Mouse (Mus musculus) R1 (cell line): Measurements from ENCODE around the gene Lbhd2.
A peak's percentile ranks its signal among the peaks of the same experiment; 100 is the strongest.

ENCODE experiments used
- DNase-seq: peaks from one replicate; pipeline ENCODE4 v3.0.0-alpha.2; 2018; ENCODE audit warnings: low read depth, low spot score

The Lbhd2 gene

DNA sequence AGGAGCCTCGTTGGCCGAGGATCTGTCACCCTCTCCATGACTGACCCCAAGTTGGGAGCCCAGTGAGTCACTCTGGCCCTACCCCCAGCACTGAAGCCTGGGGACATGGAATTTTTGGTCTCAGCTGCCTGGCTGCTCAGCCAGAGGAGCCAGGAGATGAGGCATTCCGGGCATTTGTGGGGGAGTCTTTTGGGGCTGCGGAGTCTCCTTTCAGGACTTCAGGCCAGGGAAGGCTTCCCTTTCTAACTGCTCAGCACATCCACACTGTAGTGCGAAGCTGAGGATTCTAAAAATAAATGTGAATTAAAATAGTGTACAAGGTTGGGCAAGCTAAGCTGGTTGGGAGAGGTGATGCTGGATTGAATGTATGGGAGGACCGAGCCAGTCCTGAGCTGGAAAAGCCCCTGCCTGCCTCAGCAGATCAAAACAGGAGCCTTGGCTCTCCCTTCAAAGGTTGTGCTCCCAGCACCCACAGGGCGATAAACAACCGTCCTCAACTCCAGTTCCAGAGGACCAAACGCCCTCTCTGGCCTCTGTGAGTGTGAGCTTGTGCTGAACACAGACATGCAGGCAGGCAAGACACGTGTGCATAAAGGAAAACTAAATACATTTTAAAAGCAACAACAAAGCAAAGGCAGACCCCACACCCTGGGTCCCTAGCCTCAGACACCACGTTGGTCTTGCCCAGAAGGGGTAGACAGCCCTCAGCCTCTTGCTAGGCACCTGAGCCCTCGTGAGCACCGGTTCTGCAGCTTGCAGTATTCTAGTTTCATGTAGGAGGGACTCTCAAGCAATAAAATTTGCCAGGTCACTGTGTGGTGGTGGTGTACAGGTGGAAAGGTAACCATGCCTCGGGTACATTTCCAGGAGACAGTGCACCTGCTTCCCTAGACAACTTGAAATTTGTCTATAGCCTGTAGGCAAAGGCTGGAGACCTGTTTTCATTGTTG is 24.5 kb downstream of the Lbhd2 start:
- DNase-seq: no peak

DNA sequence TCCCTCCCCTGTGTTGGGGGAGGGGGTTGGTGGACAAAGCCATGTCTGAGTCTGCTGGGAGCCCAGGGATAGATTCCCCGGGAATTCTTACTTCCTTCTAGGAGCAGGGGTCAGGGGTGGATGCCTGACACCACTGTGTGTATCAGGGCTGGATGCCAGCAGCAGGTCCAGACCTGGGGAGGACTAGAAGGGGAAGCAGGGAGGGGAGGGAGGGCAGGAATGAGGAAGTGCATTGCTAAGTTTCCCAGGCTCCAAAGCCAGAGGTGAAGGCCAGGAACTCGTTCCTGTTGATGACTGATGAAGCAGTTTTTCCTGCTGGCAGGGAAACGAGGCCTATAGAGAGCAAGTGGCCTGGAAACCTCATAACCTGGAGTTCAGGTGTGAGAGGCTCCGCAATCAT is 25.5 kb downstream of the Lbhd2 start:
- DNase-seq: no peak

GRCm38 (mm10) chr12:111432751-111433331 is 26.2 kb downstream of the Lbhd2 start:
- DNase-seq: peak; percentile 54

DNA sequence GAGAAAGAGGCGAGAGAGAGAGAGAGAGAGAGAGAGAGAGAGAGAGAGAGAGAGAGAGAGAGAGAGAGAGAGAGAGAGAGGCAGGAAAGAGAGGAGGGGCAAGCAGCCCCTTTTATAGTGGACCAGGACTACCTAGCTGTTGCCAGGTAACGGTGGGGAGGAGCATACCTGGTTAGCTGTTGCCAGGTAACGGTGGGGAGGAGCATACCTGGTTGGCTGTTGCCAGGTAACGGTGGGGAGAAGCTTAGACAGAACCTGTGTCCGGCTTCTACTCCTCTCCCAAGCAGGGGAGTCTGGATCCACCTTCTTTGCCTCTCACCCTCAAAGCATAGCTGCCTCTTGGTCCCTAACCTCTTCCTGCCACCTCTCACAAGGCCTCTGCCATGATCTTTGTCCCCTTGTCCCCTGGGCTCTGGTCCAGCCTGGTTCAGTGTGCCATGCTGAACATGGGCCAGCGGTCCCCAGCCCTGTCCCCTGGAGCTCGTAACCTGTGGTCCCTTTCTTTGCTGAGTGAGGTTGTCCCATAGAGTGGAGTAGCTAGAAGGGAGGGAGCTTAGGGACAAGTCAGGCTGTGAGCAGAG is 27.6 kb downstream of the Lbhd2 start:
- peak; percentile 87 for DNase-seq

GRCm38 (mm10) chr12:111434745-111435327 is 28.2 kb downstream of the Lbhd2 start:
- no peak for DNase-seq

DNA sequence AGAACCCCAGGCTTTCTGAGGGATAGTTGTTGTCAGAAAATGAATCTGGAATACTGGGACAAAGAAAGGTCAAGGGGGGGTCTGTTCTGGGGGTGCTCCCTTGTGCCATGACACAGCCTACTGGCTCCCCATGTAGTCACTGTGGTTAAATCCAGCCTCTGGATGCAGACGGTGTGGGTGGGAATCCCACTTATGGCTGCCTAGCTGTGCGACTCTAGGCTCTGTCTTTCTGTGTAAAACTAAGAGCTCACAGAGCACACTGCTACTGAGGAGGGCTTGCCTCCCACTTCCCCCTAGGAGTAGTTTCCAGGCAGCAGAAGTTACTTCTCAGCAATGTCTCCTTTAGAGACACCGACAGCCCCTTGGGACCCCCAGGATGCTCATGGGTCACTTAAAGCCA is 29.6 kb downstream of the Lbhd2 start:
- no peak for DNase-seq

GRCm38 (mm10) chr12:111436640-111437039 is 30.0 kb downstream of the Lbhd2 start:
- DNase-seq: no peak

- DNase-seq: peak; percentile 27
These were observed 30.8 kb downstream of the Lbhd2 start for GRCm38 (mm10) chr12:111437222-111437900.

DNA sequence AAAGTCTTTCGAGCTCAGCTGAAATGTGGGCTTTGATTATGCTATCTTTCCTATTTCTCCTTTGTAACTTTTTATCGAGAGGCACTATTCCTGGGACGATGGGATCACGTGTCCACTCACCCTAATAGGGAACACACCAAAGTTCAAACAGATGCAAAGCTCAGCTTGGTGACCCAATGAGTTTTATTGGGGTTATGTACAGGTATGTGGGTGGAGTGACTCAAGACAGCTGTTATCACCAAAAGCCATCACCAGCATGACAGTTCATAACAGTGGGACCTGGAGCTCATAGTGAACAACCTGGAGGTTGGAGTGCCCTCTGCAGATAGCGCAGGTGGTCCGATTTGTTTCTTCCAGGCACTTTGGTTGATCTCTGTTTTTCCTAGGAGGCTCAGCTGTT is 32.2 kb downstream of the Lbhd2 start:
- DNase-seq: no peak

DNA sequence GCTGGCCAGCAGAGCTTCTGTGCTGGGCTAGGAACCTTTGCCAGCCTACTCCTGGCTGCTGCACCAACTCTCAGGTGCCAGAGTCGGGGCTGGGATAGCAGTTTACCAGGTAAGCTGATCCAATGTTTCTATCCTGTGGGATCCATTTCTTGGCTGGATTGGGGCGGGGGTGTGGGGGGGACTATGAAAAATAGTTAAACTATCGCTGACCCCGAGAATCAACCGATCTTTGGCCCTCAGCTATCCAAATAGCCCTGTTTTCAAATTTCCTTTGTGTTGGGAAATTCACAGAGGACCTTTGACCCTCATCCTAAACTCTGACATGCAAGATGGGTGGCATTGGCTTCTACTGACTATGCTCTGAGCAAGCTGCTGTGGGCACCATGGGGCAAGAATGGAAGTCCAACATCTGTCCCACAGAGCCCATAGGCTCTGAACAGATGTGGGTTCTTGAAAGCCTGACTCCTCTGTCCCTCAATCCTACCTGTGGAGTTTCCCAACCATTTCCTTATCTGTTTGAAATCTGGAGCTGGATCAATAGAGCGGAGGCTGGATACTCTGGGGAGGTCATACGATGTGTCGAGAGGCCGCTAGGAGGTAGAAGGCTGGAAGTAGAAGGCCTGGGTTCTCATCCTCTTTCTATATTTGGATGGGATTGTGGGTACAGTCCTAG is 34.2 kb downstream of the Lbhd2 start:
- no peak for DNase-seq

DNA sequence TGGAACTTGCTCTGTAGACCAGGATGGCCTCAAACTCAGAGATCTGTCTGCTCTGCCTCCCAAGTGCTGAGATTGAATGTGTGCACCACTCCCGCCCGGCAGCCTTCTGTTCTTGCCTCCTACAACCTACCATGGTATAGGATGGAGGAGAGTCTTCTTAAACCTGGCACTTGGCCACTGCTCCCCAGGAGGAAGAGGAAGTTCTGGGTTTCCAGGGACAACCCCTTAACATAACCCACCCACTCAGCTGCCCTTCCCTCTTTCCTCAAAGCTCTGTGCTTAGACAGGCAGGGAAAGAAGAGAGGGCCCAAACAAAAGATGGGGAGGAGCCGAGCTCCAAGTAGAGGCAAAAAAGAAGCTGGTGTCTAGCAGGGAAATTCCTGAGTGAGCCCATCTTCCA is 34.9 kb downstream of the Lbhd2 start:
- DNase-seq: peak; percentile 51

GRCm38 (mm10) chr12:111442309-111443010 is 35.9 kb downstream of the Lbhd2 start, which contains the start of gene Tnfaip2:
Gene Tnfaip2 (plus strand): TSS chr12:111442469.
- DNase-seq: peak; percentile 72

DNA sequence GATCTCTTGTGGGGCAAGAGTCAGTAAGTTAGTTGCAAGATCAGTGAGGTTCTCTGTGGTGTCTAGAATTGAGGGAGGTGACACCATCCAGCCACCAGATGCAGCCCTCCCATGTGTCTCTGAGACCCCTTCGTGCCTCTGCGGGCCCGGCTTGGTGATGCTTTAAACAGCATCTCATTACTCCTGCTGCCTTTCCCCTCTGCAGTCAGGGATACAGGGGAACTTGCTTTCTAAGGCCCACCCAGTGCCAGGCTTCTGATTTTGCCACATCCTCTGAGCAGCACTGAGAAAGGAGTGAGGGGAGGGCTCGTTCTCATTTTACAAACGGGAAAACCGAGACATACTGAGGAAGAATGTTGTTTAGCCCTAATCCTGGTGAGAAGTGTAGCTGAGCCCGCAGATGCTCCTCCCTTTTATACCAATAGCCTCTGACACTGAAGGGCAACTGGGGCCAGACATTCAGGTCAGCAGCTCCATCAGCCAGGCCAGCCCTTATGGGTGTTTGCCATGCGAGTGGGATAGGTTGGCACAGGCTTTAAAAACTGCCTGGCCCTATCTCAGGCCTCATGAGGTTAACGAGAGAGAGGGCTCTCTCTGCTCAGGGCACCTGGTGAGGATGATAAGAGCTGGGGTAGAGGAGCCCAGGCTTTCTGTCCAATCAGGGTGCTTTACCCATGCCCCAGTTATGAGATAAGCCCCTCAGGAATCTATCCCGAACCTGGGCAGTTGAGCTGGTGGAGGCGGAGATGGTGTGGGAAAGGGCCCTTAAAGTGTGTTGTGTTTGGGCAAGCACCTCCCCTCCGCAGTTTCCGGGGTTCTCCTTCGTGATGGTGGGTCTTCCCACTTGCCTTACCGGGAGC is 36.6 kb downstream of the Lbhd2 start:
- DNase-seq: no peak

DNA sequence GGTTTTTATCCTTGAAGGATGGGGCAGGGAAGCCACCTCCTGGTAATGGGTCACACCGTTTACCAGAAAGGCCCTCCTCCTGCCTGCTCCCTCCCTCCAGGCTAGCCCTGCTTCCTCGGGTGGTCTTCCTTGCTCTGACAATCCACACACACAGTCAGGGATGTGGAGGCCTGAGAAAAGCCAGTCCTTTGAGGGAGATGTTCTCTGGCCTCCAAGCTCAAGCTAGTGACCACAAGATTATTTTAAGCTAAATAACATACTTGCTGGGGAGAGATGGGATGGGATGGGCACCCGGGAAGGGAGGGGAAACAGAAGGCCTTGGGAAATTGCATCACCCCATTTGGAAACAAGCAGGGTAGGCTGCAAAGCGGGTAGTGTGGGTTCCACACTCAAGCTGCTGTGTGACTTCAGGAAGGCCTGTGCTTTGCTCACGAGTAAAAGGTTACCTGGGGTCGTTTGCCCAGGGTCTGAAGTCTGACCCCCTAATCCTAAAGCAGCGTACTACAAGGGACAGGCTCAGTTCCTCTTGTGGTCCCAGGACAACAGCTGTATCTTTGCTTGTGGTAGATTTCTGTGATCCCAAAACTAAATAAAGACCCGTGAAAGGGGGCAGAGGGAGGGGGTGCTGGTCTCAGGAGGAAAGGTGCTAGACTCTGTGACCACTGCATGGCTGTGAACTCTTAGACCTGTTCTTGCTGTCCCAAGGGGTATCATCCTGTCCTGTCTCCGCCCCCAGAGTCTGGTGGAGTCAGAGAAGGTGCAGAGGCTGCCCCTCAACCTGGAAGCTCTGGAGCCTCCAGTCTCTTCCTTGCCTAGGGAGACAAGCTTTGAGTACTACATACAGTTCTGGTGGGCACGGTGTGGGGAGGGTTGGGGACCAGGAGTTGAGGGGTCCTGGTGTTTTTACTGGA is 37.6 kb downstream of the Lbhd2 start:
- DNase-seq: no peak

DNA sequence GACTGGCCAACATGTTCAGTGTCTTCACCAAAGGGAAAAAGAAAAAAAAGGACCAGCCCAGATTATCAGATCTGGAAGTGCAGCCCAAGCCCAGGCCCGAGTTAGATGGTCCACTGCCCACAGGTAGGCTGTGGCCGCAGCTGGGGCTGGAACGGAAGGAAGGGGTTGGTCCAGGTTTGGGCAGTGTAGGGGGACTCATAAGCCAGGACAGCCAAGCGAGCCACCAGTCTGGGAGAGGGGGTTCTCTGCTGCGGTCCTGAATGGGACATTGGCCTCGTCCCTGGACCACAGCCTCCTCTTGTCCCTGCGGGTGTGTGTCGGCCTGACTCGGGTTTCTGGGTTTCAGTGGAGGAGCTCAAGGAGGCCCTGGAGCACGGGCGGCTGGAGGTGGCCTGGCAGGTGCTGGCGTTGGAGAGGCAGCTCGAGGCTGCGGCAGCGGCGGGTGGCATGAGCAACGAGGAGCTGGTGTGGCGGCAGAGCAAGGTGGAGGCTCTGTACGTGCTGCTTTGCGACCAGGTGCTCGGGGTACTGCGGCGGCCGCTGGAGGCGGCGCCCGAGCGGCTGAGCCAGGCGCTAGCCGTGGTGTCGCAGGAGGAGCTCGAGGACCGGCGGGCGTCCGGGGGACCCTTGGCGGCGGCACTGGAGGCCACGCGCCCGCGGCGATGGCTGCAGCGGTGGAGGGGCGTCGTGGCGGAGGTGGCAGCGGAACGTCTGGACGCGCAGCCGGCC is 38.7 kb downstream of the Lbhd2 start:
- DNase-seq: no peak

DNA sequence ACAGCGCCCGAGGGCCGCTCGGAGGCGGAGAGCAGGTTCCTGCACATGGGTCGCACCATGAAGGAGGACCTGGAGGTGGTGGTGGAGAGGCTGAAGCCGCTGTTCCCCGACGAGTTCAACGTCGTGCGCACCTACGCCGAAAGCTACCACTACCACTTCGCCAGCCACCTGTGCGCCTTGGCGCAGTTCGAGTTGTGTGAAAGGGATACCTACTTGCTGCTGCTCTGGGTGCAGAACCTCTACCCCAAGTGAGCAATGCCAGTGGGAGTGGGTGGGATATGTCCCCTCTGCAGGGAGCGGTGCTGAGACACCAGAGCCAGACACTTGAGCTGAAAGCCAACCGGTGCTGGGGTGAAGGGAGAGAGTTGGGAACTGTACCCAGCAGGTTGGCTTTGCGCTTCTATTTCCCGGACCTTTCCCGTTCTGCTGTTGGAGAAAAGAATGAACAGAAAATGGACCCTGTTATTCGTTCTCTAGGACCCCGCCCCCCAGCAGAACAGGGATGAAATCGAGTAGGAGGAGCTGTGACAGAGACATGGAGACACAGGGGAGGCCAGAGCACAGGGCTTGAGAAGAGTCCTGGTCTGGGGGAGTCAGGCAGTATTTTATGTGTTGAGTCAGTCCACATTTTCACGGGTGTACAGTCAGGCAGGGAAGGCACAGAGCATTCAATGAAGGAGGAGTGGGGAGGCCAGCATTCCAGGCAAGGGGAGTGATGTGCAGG is 39.4 kb downstream of the Lbhd2 start:
- peak; percentile 27 for DNase-seq

DNA sequence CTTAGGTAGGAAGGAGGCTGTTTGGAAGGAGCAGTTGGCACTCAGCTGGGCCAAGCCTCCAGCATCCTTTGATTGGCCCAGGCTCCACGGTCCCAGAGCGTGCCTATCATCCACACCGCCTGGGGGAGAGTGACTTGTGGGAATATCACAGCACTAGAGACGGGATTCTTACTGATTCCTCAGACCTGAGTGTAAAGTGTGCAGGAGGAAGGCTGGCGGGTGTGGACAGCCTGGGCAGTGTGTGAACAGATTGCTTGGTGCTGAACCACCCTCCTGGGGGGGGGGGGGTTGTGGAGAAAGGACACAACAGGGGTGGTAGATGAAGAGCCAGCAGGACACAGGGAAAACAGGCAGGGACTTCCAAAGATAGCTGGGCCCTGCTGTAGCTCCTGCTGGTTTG is 40.1 kb downstream of the Lbhd2 start:
- no peak for DNase-seq
